Mouse (Mus musculus) heart, embryonic 14.5 days (tissue): ENCODE measurements at regions not wholly inside any gene's neighbourhood (a gene's known extent, or its start where the extent isn't known, plus 50 kb on each side); places are given as distances from the start of the nearest gene placed in this dataset.

ENCODE experiments used
- ATAC-seq: fragments of 200-750 bp; cut with Nextera tagmentation; 2 replicates; pipeline ENCODE4 v1.8.0; 2017; ENCODE audit warnings: low read depth, moderate TSS enrichment; ENCODE audit not compliant: insufficient number of reproducible peaks, insufficient read depth, low FRiP score
- H3K27ac ChIP-seq, 2 experiments: fragments of 200-500 bp in 1 of 2; fragments of 300-500 bp in 1 of 2; sonication (generic) in 1 of 2; replicated peaks in 1 of 2; 2 replicates each; pipeline ENCODE4 v1.5.1; 2012 to 2014; ENCODE audit warnings: low read depth in 2 of 2, low read length in 2 of 2, control low read depth in 1 of 2, mild to moderate bottlenecking in 1 of 2, mixed read lengths in 1 of 2; ENCODE audit not compliant: control insufficient read depth in 1 of 2, insufficient read depth in 1 of 2
- H3K27me3 ChIP-seq: fragments of 300-500 bp; sonication (generic); 2 replicates; pipeline ENCODE4 v1.6.1; 2014; ENCODE audit warnings: mild to moderate bottlenecking, low read length, control low read depth; ENCODE audit not compliant: control insufficient read depth, insufficient read depth
- H3K36me3 ChIP-seq: fragments of 300-500 bp; sonication (generic); 2 replicates; pipeline ENCODE4 v1.6.1; 2014; ENCODE audit warnings: mild to moderate bottlenecking, control low read depth, low read length, mixed read lengths; ENCODE audit not compliant: control insufficient read depth, insufficient read depth
- H3K4me1 ChIP-seq, 2 experiments: fragments of 200-500 bp in 1 of 2; fragments of 300-500 bp in 1 of 2; sonication (generic) in 1 of 2; 2 replicates each; pipeline ENCODE4 v1.6.1; 2012 to 2014; ENCODE audit warnings: low read length in 2 of 2, control low read depth in 1 of 2, mixed read lengths in 1 of 2; ENCODE audit not compliant: control insufficient read depth in 2 of 2, insufficient read depth in 2 of 2
- H3K4me2 ChIP-seq: fragments of 300-500 bp; sonication (generic); 2 replicates; pipeline ENCODE4 v1.6.1; 2014; ENCODE audit warnings: mild to moderate bottlenecking, low read length
- H3K4me3 ChIP-seq, 2 experiments: fragments of 200-500 bp in 1 of 2; fragments of 300-500 bp in 1 of 2; sonication (generic) in 1 of 2; 2 replicates each; pipeline ENCODE4 v1.5.1; 2012 to 2014; ENCODE audit warnings: low read length in 2 of 2, mild to moderate bottlenecking in 2 of 2, control low read depth in 1 of 2, low read depth in 1 of 2, moderate library complexity in 1 of 2; ENCODE audit not compliant: control insufficient read depth in 1 of 2, insufficient read depth in 1 of 2
- H3K9ac ChIP-seq: fragments of 300-500 bp; sonication (generic); 2 replicates; pipeline ENCODE4 v1.6.1; 2014; ENCODE audit warnings: mild to moderate bottlenecking, low read length
- H3K9me3 ChIP-seq: fragments of 300-500 bp; sonication (generic); 2 replicates; pipeline ENCODE4 v1.6.1; 2016; ENCODE audit warnings: low read length, control low read depth; ENCODE audit not compliant: control insufficient read depth
- WGBS: fragments of 180-500 bp; shearing (Covaris S2); extraction: QIAGEN DNeasy Blood & Tissue Kit; methylation state at CpG from one replicate; pipeline ENCODE4 v1.1.7; 2014; 5-methylcytosine and 5-hydroxymethylcytosine counted together

DNA sequence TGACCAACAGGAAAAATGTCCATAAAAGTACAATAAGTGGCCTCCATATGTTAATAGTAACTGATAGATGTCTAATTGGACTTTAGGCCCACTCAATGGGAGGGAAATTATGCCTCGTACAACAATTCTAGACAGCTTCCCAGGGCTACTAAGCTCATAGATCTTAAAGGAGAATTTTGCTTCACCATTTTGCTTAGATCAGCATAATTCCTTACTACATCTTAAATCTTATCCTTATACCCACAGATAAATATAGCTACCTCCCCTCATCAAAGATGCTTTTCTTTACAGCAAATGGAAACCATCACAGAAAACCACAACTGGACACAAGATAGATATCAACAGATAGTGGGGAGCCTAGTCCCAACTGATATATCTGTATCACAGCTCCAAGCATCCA lies 263.6 kb upstream of the Intu start:
- H3K36me3 ChIP-seq = no peaks in the 10 kb centered on the region
- no peak overlapping the region for H3K9ac ChIP-seq
- H3K4me2 ChIP-seq = no peak overlapping the region
- 75% methylated on average over 1 of the region's 1 CpGs for WGBS
- H3K27me3 ChIP-seq = no peaks in the 10 kb centered on the region
- H3K4me3 ChIP-seq = no peak overlapping the region
- no peak overlapping the region for H3K27ac ChIP-seq
- H3K9me3 ChIP-seq = no peaks in the 10 kb centered on the region
- ATAC-seq = no peak
- H3K4me1 ChIP-seq = no peaks in the 10 kb centered on the region

DNA sequence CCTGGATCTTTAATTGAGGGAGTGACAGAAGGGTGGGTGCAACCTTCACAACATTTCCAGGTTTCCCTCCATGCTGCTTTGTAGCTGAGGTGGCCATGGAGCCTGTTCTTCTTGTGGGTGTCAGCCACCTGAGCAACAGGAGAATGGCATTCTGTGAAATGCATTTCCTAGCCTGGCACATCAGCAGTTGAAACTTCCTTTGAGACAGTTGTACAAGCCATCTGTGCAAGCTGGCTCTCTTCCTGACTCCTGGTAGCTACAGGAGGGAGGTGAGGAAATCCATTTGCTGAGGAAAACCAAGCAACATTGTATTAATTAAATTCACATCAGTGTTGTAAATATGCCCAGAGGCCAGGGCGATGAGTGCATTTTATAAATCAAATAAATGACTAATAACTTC lies 248.2 kb upstream of the Intu start:
- ATAC-seq = no peak
- Histone ChIP-seq H3K9ac (no peak overlapping the region), H3K4me1 (no peaks in the 10 kb centered on the region), H3K9me3 (no peaks in the 10 kb centered on the region), H3K27me3 (no peaks in the 10 kb centered on the region), H3K36me3 (no peaks in the 10 kb centered on the region), H3K27ac (no peak overlapping the region), H3K4me3 (no peak overlapping the region), H3K4me2 (no peak overlapping the region)
- WGBS = 86% methylated on average over 1 of the region's 1 CpGs

DNA sequence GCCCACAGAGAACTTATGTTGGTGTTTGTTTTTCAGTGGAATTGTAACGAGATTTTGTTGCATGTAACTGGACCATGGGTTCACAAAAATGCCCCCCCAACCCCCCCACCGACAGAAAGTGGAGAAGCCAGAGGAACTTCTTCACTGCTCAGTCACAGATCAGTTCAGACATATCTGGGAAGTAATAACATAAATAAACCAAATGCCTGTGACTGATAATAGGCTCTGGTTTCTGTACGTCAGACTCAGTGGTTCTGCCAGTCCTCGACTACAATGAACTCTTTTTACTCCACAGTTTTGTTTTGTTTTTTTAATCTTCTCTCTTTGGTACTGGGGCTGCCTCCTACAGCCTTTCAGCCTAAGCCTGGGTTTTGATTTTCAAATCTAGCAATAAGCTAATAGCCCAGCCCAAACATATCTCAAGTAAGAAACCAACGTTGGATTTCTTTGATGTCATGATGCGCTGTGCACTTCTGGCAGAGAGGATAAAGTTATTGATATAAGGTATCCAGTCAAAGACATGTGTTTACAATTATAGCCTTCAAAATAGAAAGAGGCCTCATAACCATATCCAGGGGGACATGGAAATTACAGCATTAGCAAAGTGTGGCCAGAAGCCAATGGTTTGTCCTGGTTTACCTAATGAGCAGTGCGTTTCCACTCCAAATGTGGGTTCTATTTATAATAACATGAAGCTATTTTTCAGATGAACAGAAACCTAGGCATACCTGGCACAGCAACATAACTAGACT lies 244.0 kb upstream of the Intu start:
- H3K4me2 ChIP-seq = no peak overlapping the region
- H3K36me3 ChIP-seq = no peaks in the 10 kb centered on the region
- H3K9me3 ChIP-seq = no peaks in the 10 kb centered on the region
- no peaks in the 10 kb centered on the region for H3K27me3 ChIP-seq
- ATAC-seq = no peak
- WGBS = 66% methylated on average over 7 of the region's 7 CpGs
- H3K9ac ChIP-seq = no peak overlapping the region
- H3K27ac ChIP-seq = no peak overlapping the region
- H3K4me3 ChIP-seq = no peak overlapping the region
- H3K4me1 ChIP-seq = no peaks in the 10 kb centered on the region

DNA sequence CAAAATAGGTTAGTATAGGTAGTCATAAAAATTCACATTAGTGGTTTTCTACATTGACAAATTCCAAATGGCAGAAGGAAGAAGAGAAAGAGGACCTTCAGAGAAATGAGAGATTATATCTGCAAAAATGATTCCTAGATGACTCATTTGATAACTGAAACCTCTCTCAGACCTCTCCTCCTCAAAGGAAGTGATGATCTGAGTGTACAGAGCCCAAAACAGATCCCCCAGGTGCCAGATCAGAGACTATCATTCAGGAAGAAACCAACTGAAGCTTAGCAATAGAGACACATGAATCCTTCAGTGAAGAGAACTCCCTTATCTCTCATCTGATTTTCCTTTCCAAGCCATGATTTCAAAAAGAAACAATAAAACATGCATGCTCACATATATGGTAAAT lies 234.0 kb upstream of the Intu start:
- no peak overlapping the region for H3K27ac ChIP-seq
- no peaks in the 10 kb centered on the region for H3K9me3 ChIP-seq
- no peak overlapping the region for H3K4me2 ChIP-seq
- H3K4me1 ChIP-seq = no peaks in the 10 kb centered on the region
- H3K27me3 ChIP-seq = no peaks in the 10 kb centered on the region
- H3K4me3 ChIP-seq = no peak overlapping the region
- ATAC-seq = no peak
- H3K36me3 ChIP-seq = no peaks in the 10 kb centered on the region
- H3K9ac ChIP-seq = no peak overlapping the region

DNA sequence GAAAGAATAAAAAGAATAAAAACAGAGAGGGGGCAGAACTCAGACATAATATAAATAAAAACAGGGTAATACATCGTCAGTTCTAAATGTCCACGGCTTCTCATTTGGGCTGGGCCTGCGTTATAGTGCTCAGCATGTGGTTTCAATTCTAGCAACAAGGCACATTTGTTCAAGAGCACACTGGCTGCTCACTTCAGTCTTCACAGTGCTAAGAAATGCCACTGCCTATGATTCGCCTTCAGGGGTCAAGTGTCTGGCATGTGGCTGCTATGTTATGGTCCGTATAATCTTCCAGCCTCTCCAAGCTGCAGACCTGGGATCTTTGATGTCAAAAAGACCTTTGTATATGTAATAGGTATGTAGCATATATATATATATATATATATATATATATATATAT lies 210.8 kb upstream of the Intu start:
- WGBS = 70% methylated on average over 5 of the region's 5 CpGs
- Histone ChIP-seq H3K9me3 (no peaks in the 10 kb centered on the region), H3K27ac (no peak overlapping the region), H3K36me3 (no peaks in the 10 kb centered on the region), H3K4me3 (no peak overlapping the region), H3K9ac (no peak overlapping the region), H3K4me1 (no peaks in the 10 kb centered on the region), H3K27me3 (no peaks in the 10 kb centered on the region), H3K4me2 (no peak overlapping the region)
- no peak for ATAC-seq

DNA sequence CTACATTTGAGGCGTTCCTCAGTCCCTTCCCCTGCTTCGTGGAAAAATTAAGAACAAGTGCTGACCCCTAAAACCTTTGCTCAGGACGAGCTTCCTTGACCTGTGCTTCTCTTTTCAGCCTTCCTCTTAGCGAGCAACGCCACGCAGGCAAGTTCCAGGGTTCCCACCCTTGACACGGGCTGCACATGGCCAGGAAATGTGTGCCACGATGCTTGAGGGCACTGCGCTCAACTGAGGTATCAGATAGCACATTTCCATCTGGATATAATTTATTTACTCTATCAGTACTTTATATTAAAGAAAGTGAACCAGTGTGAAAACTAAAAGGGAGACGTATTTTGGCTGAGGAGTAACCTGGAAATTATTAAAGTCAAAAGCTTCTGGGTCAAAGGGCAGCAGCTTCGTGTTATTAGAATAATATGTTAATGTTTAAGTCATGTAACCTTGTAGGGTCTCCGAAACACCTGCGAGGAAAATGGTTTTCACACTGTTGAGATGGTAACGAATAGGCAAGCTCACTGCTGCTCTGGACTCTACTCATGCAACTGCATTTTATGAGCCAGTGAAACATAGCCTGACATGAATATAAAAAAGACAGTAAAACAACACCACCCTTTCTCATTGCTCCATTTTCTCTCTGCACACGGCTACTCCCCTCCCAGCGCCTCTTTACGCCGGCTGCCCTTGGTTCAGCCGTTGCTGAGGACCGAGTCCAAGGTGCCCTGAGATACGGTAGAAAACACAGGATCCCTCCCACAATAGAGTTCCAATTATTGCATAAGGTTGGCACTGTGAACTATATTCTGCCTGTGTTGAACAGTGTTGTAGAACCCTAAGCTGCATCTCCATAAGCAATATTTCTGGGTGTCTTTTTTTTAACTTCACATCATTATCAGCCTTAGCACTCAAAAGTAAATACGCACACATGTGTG lies 204.9 kb upstream of the Intu start:
- Histone ChIP-seq H3K36me3 (no peaks in the 10 kb centered on the region), H3K9me3 (no peaks in the 10 kb centered on the region), H3K4me3 (no peak overlapping the region), H3K27ac (no peak overlapping the region), H3K4me2 (no peak overlapping the region), H3K4me1 (no peaks in the 10 kb centered on the region), H3K9ac (no peak overlapping the region), H3K27me3 (no peaks in the 10 kb centered on the region)
- WGBS = 85% methylated on average over 22 of the region's 22 CpGs
- no peak for ATAC-seq

DNA sequence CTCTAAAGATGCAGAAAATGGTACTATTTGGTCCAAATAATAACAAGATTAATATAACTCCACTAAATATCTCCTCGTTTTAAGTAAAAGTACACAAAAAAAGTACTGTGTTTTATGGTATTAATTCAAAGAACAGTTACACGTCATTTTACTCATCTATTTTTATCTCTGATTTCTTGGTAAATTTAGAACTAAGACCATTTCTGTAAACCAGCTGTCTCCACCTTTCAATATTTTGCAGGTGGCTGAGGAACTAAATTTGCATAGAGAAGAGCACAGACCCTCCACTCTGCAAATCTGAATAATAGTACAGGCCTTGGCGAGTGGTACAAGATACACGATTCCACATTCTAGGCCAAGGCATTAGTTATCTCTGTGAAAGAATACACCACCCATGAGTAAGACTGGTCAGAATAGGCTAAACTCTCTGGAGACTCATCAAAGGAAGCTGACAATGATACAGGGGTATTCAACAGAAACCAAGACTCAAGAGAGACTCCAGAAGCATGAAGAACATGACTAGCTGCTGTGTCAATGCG lies 191.5 kb upstream of the Intu start:
- H3K9ac ChIP-seq = no peak overlapping the region
- no peaks in the 10 kb centered on the region for H3K4me1 ChIP-seq
- no peaks in the 10 kb centered on the region for H3K27me3 ChIP-seq
- no peaks in the 10 kb centered on the region for H3K36me3 ChIP-seq
- 79% methylated on average over 5 of the region's 5 CpGs for WGBS
- no peak overlapping the region for H3K27ac ChIP-seq
- no peak for ATAC-seq
- no peak overlapping the region for H3K4me2 ChIP-seq
- H3K4me3 ChIP-seq = no peak overlapping the region
- H3K9me3 ChIP-seq = 0 out of 2 replicates have a peak, but pooled peaks cover 2% of the 10 kb centered on the region
